Mouse (Mus musculus) neural tube, embryonic 15.5 days (tissue): ENCODE measurements around the gene Gm13276. TPM values are rescaled to one million over a fixed set of nuclear protein-coding genes. Genes with fewer than 3 reads are reported as not detected.
A peak's percentile ranks its signal among the peaks of the same experiment; 100 is the strongest.
"Not testable (repeated sequence)": the region's sequence is repeated elsewhere in the genome, so short reads cannot be mapped to it uniquely, and the experiment has no call there.

ENCODE experiments used
- ATAC-seq: fragments of 200-750 bp; cut with Nextera tagmentation; 2 replicates; pipeline ENCODE4 v1.8.0; 2017; ENCODE audit warnings: mild to moderate bottlenecking, moderate TSS enrichment, moderate library complexity; ENCODE audit not compliant: low FRiP score
- H3K27ac ChIP-seq: fragments of 300-500 bp; sonication (generic); replicated peaks from 2 replicates; pipeline ENCODE4 v1.5.1; 2015; ENCODE audit warnings: mild to moderate bottlenecking, inconsistent platforms
- H3K27me3 ChIP-seq: fragments of 300-500 bp; sonication (generic); replicated peaks from 2 replicates; pipeline ENCODE4 v1.6.1; 2015; ENCODE audit warnings: inconsistent platforms
- H3K36me3 ChIP-seq: fragments of 300-500 bp; sonication (generic); 2 replicates; pipeline ENCODE4 v1.6.1; 2015; ENCODE audit warnings: inconsistent platforms
- H3K4me1 ChIP-seq: fragments of 300-500 bp; sonication (generic); 2 replicates; pipeline ENCODE4 v1.6.1; 2015; ENCODE audit warnings: inconsistent platforms
- H3K4me2 ChIP-seq: fragments of 300-500 bp; sonication (generic); 2 replicates; pipeline ENCODE4 v1.6.1; 2015; ENCODE audit warnings: inconsistent platforms, mild to moderate bottlenecking, moderate library complexity
- H3K4me3 ChIP-seq: fragments of 300-500 bp; sonication (generic); replicated peaks from 2 replicates; pipeline ENCODE4 v1.5.1; 2015; ENCODE audit warnings: mild to moderate bottlenecking, inconsistent platforms
- H3K9ac ChIP-seq: fragments of 300-500 bp; sonication (generic); replicated peaks from 2 replicates; pipeline ENCODE4 v1.6.1; 2015; ENCODE audit warnings: mild to moderate bottlenecking, inconsistent platforms
- H3K9me3 ChIP-seq: fragments of 300-500 bp; sonication (generic); replicated peaks from 2 replicates; pipeline ENCODE4 v1.6.1; 2016; ENCODE audit warnings: inconsistent platforms
- WGBS: fragments of 180-500 bp; shearing (Covaris S2); methylation state at CpG from one replicate; pipeline ENCODE4 v1.1.7; 2015; ENCODE audit warnings: mixed read lengths; 5-methylcytosine and 5-hydroxymethylcytosine counted together
- polyA plus RNA-seq: library from polyadenylated mRNA; unstranded; fragments of >200 nt; fragmentation: Nextera tagmentation; extraction: Ambion mirVana; gene quantifications from 2 replicates; pipeline ENCODE4 v1.2.1, GENCODE M21; 2015

Gene Gm13276
- polyA plus RNA-seq, 1 experiment from 2014 or later: not detected

DNA sequence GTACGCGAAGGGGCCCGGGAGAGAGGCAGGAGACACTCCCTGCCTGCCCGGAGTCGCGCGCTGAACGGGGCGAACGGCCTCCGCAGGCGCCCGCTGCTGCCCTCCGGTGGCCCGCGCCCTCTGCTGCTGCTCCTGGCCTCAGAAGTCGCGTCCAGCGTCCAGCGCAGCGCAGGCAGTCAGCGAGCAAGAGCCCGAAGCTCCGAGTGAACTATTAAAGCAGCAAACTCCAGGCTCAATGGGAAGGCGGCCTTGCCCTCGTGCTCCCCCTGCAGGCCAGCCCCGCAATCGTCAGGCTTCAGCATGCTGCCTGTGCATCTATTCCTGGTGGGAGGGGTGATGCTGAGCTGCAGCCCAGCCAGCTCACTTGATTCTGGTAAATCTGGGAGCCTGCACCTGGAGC is 5.7 kb downstream of the Gm13276 start, which contains the start of gene Gm13278:
Gene Gm13278 (plus strand): TSS at position 301 of the 400 bp plus-strand sequence.
- H3K36me3 ChIP-seq, H3K27ac ChIP-seq, H3K4me3 ChIP-seq, H3K9me3 ChIP-seq, H3K4me1 ChIP-seq, ATAC-seq, H3K27me3 ChIP-seq, H3K9ac ChIP-seq, H3K4me2 ChIP-seq: not testable (repeated sequence)
- whole genome bisulfite sequencing: no CpG with 5 or more reads among the region's 28 CpGs

DNA sequence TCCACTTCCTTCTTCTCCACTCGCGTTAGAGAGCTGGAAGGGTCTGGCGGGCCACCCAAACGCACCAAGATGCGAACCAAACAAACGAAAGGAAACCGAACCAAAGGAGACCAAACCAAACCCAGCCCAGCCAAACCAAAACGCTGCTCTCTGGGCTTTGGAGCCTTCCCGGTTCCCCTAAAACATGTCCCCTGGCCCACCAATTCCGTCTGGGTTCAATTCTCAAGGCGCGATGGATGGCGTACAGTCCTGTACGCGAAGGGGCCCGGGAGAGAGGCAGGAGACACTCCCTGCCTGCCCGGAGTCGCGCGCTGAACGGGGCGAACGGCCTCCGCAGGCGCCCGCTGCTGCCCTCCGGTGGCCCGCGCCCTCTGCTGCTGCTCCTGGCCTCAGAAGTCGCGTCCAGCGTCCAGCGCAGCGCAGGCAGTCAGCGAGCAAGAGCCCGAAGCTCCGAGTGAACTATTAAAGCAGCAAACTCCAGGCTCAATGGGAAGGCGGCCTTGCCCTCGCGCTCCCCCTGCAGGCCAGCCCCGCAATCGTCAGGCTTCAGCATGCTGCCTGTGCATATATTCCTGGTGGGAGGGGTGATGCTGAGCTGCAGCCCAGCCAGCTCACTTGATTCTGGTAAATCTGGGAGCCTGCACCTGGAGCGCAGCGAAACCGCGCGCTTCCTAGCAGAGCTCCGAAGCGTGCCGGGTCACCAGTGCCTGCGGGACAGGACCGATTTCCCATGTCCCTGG is 8.6 kb downstream of the Gm13276 start, which contains the start of gene Gm13275:
Gene Gm13275 (plus strand): TSS at position 552 of the 740 bp plus-strand sequence.
- not testable (repeated sequence) for H3K9me3 ChIP-seq, H3K4me1 ChIP-seq, H3K4me2 ChIP-seq, H3K36me3 ChIP-seq, ATAC-seq, H3K27ac ChIP-seq, H3K4me3 ChIP-seq, H3K9ac ChIP-seq, H3K27me3 ChIP-seq
- 0% methylated on average over 11 of the region's 52 CpGs for WGBS

DNA sequence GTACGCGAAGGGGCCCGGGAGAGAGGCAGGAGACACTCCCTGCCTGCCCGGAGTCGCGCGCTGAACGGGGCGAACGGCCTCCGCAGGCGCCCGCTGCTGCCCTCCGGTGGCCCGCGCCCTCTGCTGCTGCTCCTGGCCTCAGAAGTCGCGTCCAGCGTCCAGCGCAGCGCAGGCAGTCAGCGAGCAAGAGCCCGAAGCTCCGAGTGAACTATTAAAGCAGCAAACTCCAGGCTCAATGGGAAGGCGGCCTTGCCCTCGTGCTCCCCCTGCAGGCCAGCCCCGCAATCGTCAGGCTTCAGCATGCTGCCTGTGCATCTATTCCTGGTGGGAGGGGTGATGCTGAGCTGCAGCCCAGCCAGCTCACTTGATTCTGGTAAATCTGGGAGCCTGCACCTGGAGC is 11.6 kb downstream of the Gm13276 start, which contains the start of gene Gm13279:
Gene Gm13279 (plus strand): TSS at position 301 of the 400 bp plus-strand sequence.
- not testable (repeated sequence) for H3K27me3 ChIP-seq, H3K4me2 ChIP-seq, H3K27ac ChIP-seq, H3K4me3 ChIP-seq, H3K4me1 ChIP-seq, H3K9me3 ChIP-seq, H3K36me3 ChIP-seq, H3K9ac ChIP-seq, ATAC-seq
- no CpG with 5 or more reads among the region's 28 CpGs for WGBS

DNA sequence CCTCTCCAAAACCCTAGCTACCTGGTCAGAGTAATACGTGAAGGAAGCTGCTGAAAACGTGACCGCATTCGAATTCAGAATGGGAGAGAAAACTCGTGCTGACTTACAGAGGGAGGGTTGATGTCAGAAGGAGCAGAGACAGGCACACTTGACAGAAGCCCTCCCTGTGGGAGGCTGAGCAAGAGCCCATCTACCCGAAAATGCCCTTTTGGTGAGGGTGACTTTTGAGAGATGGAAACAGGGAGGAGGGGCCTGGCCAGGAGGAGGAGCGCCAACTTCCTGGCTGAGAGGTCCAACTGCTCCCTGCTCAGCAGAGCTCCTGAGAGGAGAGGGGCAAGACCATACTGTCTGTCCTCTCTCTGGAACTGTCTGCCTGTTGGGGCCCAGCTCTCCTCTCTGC is 13.9 kb downstream of the Gm13276 start, which contains the start of gene Gm13285:
Gene Gm13285 (plus strand): TSS at position 301 of the 400 bp plus-strand sequence.
- H3K4me3 ChIP-seq, H3K27ac ChIP-seq, H3K9me3 ChIP-seq, H3K9ac ChIP-seq, H3K4me1 ChIP-seq, ATAC-seq, H3K4me2 ChIP-seq, H3K27me3 ChIP-seq, H3K36me3 ChIP-seq: not testable (repeated sequence)
- 13% methylated on average over 5 of the region's 7 CpGs for WGBS

DNA sequence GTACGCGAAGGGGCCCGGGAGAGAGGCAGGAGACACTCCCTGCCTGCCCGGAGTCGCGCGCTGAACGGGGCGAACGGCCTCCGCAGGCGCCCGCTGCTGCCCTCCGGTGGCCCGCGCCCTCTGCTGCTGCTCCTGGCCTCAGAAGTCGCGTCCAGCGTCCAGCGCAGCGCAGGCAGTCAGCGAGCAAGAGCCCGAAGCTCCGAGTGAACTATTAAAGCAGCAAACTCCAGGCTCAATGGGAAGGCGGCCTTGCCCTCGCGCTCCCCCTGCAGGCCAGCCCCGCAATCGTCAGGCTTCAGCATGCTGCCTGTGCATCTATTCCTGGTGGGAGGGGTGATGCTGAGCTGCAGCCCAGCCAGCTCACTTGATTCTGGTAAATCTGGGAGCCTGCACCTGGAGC is 17.4 kb downstream of the Gm13276 start, which contains the start of gene Gm13287:
Gene Gm13287 (plus strand): TSS at position 301 of the 400 bp plus-strand sequence.
- ATAC-seq, H3K4me1 ChIP-seq, H3K27me3 ChIP-seq, H3K9me3 ChIP-seq, H3K9ac ChIP-seq, H3K36me3 ChIP-seq, H3K4me3 ChIP-seq, H3K27ac ChIP-seq, H3K4me2 ChIP-seq: not testable (repeated sequence)
- WGBS: no CpG with 5 or more reads among the region's 29 CpGs

DNA sequence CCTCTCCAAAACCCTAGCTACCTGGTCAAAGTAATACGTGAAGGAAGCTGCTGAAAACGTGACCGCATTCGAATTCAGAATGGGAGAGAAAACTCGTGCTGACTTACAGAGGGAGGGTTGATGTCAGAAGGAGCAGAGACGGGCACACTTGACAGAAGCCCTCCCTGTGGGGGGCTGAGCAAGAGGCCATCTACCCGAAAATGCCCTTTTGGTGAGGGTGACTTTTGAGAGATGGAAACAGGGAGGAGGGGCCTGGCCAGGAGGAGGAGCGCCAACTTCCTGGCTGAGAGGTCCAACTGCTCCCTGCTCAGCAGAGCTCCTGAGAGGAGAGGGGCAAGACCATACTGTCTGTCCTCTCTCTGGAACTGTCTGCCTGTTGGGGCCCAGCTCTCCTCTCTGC is 19.7 kb downstream of the Gm13276 start, which contains the start of gene Gm13288:
Gene Gm13288 (plus strand): TSS at position 301 of the 400 bp plus-strand sequence.
- peak within 1 kb of the TSS; percentile 52 for H3K4me2 ChIP-seq
- not testable (repeated sequence) for H3K36me3 ChIP-seq, H3K9me3 ChIP-seq, H3K9ac ChIP-seq, H3K27me3 ChIP-seq, ATAC-seq, H3K4me1 ChIP-seq, H3K27ac ChIP-seq
- no CpG with 5 or more reads among the region's 8 CpGs for WGBS
- peak within 1 kb of the TSS; percentile 21; the same call in 1 of the 2 replicates for H3K4me3 ChIP-seq

DNA sequence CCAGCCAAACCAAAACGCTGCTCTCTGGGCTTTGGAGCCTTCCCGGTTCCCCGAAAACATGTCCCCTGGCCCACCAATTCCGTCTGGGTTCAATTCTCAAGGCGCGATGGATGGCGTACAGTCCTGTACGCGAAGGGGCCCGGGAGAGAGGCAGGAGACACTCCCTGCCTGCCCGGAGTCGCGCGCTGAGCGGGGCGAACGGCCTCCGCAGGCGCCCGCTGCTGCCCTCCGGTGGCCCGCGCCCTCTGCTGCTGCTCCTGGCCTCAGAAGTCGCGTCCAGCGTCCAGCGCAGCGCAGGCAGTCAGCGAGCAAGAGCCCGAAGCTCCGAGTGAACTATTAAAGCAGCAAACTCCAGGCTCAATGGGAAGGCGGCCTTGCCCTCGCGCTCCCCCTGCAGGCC is 20.3 kb downstream of the Gm13276 start:
- not testable (repeated sequence) for H3K27me3 ChIP-seq, ATAC-seq, H3K9me3 ChIP-seq, H3K9ac ChIP-seq, H3K36me3 ChIP-seq, H3K4me1 ChIP-seq, H3K27ac ChIP-seq
- H3K4me3 ChIP-seq: peak overlapping the region; percentile 21; the same call in 1 of the 2 replicates
- H3K4me2 ChIP-seq: peak overlapping the region; percentile 52
- WGBS: no CpG with 5 or more reads among the region's 34 CpGs

DNA sequence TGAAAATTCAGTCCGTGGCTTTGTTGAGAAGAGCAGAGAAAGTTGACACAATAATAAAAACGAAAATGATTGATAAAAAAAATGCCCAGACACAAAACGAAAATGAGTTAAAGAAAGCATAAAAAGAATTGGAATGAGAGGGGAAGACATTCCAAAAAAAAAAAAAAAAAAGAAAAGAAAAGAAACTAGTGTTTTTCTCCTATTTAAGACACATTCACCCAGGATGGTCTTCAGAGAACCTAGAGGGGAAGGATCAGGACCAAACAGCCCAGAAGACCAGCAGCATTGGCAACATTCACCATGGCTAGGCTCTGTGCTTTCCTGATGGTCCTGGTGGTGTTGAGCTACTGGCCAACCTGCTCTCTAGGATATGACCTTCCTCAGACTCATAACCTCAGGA is 30.4 kb downstream of the Gm13276 start, which contains the start of gene Ifna7:
Gene Ifna7 (plus strand): TSS at position 301 of the 400 bp plus-strand sequence.
- WGBS: 71% methylated on average over 3 of the region's 3 CpGs
- Histone ChIP-seq H3K4me3 (no peak within 1 kb of the TSS), H3K36me3 (no peaks in the 10 kb centered on the region)

DNA sequence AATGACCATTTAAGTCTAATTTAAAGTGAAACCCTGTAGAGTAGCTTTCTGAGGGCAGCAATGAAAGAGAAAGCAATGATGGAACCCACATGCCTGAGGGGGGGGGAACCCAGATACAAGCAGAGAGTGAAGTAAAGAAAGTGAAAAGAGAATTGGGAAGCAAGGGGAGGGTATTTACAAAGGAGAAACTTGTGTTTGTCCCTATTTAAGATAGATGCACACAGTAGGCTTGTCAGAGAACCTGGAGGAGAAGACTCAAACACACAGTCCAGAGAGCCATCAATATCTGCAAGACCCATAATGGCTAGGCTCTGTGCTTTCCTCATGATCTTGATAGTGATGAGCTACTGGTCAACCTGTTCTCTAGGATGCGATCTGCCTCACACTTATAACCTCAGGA is 34.1 kb downstream of the Gm13276 start, which contains the start of gene Ifna11:
Gene Ifna11 (plus strand): TSS at position 301 of the 400 bp plus-strand sequence.
- no peak for ATAC-seq
- Histone ChIP-seq H3K4me1 (no peaks in the 10 kb centered on the region), H3K27ac (no peak within 1 kb of the TSS), H3K27me3 (no peaks in the 10 kb centered on the region), H3K36me3 (no peaks in the 10 kb centered on the region), H3K9me3 (no peaks in the 10 kb centered on the region), H3K4me2 (no peak within 1 kb of the TSS), H3K4me3 (no peak within 1 kb of the TSS), H3K9ac (no peak within 1 kb of the TSS)
- WGBS: 85% methylated on average over 1 of the region's 1 CpGs

More for the DNA sequence above, 30.4 kb downstream of the Gm13276 start, which contains the start of gene Ifna7:
- H3K9ac ChIP-seq: no peak within 1 kb of the TSS
- no peaks in the 10 kb centered on the region for H3K9me3 ChIP-seq
- no peak for ATAC-seq
- H3K27ac ChIP-seq: no peak within 1 kb of the TSS
- H3K27me3 ChIP-seq: no peaks in the 10 kb centered on the region
- H3K4me1 ChIP-seq: no peaks in the 10 kb centered on the region
- no peak within 1 kb of the TSS for H3K4me2 ChIP-seq

DNA sequence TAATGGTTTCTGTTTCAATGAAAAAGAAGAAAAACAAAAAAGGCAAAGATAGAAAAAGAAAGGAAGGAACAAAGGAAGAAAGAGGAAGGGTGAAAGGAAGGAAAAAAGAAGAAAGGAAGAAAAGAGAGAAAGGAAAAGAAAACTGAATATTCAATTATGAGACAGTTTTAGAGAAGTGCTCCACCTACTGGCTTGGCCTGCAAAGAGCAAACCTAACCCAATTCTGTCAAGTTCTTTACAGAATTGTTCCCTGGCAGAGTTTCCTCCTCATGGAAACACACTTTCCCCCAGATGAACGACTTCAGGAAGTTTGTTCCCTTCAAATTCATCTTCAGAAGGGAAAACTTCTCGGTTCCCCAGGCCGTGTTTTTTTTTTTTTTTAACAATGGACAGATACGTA is 37.5 kb downstream of the Gm13276 start:
- Histone ChIP-seq H3K4me2 (no peak overlapping the region), H3K4me1 (no peaks in the 10 kb centered on the region), H3K9ac (no peak overlapping the region), H3K36me3 (no peaks in the 10 kb centered on the region), H3K9me3 (no peaks in the 10 kb centered on the region), H3K4me3 (no peak overlapping the region), H3K27me3 (no peaks in the 10 kb centered on the region), H3K27ac (no peak overlapping the region)
- ATAC-seq: no peak
- WGBS: 18% methylated on average over 4 of the region's 4 CpGs

DNA sequence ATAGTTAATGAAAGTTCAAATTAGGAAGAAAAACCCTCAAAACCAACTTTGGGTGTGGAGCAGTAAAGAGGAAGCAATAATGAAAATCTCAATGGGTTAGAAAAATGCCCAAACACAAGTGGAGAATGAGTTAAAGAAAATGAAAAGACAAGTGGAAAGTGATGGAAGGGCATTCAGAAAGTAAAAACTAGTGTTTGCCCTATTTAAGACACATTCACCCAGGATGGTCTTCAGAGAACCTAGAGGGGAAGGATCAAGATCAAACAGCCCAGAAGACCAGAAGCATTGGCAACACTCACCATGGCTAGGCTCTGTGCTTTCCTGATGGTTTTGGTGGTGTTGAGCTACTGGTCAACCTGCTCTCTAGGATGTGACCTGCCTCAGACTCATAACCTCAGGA is 41.6 kb downstream of the Gm13276 start, which contains the start of gene Ifna6:
Gene Ifna6 (plus strand): TSS at position 301 of the 400 bp plus-strand sequence.
- not testable (repeated sequence) for H3K9me3 ChIP-seq, H3K36me3 ChIP-seq, H3K4me2 ChIP-seq, H3K4me3 ChIP-seq, H3K4me1 ChIP-seq, H3K27ac ChIP-seq, H3K9ac ChIP-seq, H3K27me3 ChIP-seq, ATAC-seq

DNA sequence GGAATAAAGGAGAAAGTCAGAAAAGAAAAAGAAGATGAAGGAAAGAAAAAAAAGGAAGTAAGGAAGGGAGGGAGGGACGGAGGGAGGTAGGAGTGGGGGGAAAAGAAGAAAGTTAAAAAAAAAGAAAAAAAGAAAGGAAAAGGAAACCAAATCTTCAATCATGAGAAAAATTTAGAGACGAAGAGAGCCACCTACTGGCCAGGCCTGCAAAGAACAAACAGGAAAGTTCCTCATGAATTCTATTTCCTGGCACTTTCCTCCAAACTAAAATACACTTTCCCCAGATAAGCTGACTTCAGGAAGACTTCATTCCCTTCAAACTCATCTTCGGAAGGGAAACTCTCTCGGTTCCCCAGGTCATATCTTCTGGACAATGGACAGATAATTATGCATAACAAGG is 45.0 kb downstream of the Gm13276 start:
- Histone ChIP-seq H3K27me3 (no peaks in the 10 kb centered on the region), H3K36me3 (no peaks in the 10 kb centered on the region), H3K9ac (no peak overlapping the region), H3K4me2 (no peak overlapping the region), H3K4me3 (no peak overlapping the region), H3K4me1 (no peaks in the 10 kb centered on the region), H3K27ac (no peak overlapping the region), H3K9me3 (no peaks in the 10 kb centered on the region)
- no peak for ATAC-seq
- 36% methylated on average over 4 of the region's 4 CpGs for WGBS
